Mouse (Mus musculus): ENCODE measurements around the gene Gm28043.

GRCm38 (mm10) chr17:29736448-29737014, 121.9 kb downstream of the Gm28043 start:
- TF ChIP-seq CTCF (IDR thresholded peaks at IDR 0.05) (no peak), EP300 (IDR thresholded peaks at IDR 0.05) (no peak)

Data from lung, postnatal 0 days (tissue).